Mouse (Mus musculus): Measurements from ENCODE around the gene Stxbp3. TPM values are rescaled to one million over a fixed set of nuclear protein-coding genes. Genes with fewer than 3 reads are reported as not detected.

The Stxbp3 gene
- polyA plus RNA-seq, 1 experiment, result 4.9 TPM

- H3K4me3 ChIP-seq (ENCODE audit: control insufficient read depth, low read depth, low read length), result no peak overlapping the region
- H3K27me3 ChIP-seq (ENCODE audit: control insufficient read depth, insufficient read depth, low read length), result no peaks in the 10 kb centered on the region
- H3K36me3 ChIP-seq (ENCODE audit: control insufficient read depth, insufficient read depth, low read length), result no peaks in the 10 kb centered on the region
- H3K4me1 ChIP-seq (ENCODE audit: control insufficient read depth, insufficient read depth, low read length), result peaks cover 14% of the 10 kb centered on the region
- peak overlapping the region; percentile 16 for H3K27ac ChIP-seq (ENCODE audit: control insufficient read depth, insufficient read depth, low read depth, low read length)
- TF ChIP-seq POLR2A (IDR thresholded peaks at IDR 0.05; ENCODE audit: control insufficient read depth, low read depth, low read length) (no peak), CTCF (IDR thresholded peaks at IDR 0.05; ENCODE audit: control insufficient read depth, insufficient read depth, insufficient replicate concordance, low read depth, low read length) (no peak)
Observed at GRCm38 (mm10) chr3:108856386-108857123, 16.2 kb upstream of the Stxbp3 start.

- Histone ChIP-seq H3K27ac (ENCODE audit: control insufficient read depth, insufficient read depth, low read depth, low read length) (peak overlapping the region; percentile 69), H3K27me3 (ENCODE audit: control insufficient read depth, insufficient read depth, low read length) (no peaks in the 10 kb centered on the region), H3K4me1 (ENCODE audit: control insufficient read depth, insufficient read depth, low read length) (peaks cover 14% of the 10 kb centered on the region), H3K36me3 (ENCODE audit: control insufficient read depth, insufficient read depth, low read length) (no peaks in the 10 kb centered on the region), H3K4me3 (ENCODE audit: control insufficient read depth, low read depth, low read length) (no peak overlapping the region)
- TF ChIP-seq CTCF (IDR thresholded peaks at IDR 0.05; ENCODE audit: control insufficient read depth, insufficient read depth, insufficient replicate concordance, low read depth, low read length) (no peak), POLR2A (IDR thresholded peaks at IDR 0.05; ENCODE audit: control insufficient read depth, low read depth, low read length) (no peak)
Observed at GRCm38 (mm10) chr3:108855864-108856263, 15.5 kb upstream of the Stxbp3 start.

GRCm38 (mm10) chr3:108855371-108855770 lies 15.0 kb upstream of the Stxbp3 start:
- TF ChIP-seq CTCF (IDR thresholded peaks at IDR 0.05; ENCODE audit: control insufficient read depth, insufficient read depth, insufficient replicate concordance, low read depth, low read length), result no peak
- no peak for TF ChIP-seq POLR2A (IDR thresholded peaks at IDR 0.05; ENCODE audit: control insufficient read depth, low read depth, low read length)
- H3K4me1 ChIP-seq (ENCODE audit: control insufficient read depth, insufficient read depth, low read length), result peaks cover 14% of the 10 kb centered on the region
- H3K36me3 ChIP-seq (ENCODE audit: control insufficient read depth, insufficient read depth, low read length), result no peaks in the 10 kb centered on the region
- H3K27ac ChIP-seq (ENCODE audit: control insufficient read depth, insufficient read depth, low read depth, low read length), result peak overlapping the region; percentile 69
- no peaks in the 10 kb centered on the region for H3K27me3 ChIP-seq (ENCODE audit: control insufficient read depth, insufficient read depth, low read length)
- H3K4me3 ChIP-seq (ENCODE audit: control insufficient read depth, low read depth, low read length), result peak overlapping the region; percentile 6; the same call in 1 of the 2 replicates

- H3K4me3 ChIP-seq (ENCODE audit: control insufficient read depth, low read depth, low read length), result no peak overlapping the region
- H3K27me3 ChIP-seq (ENCODE audit: control insufficient read depth, insufficient read depth, low read length), result no peaks in the 10 kb centered on the region
- H3K4me1 ChIP-seq (ENCODE audit: control insufficient read depth, insufficient read depth, low read length), result peaks cover 14% of the 10 kb centered on the region
- H3K27ac ChIP-seq (ENCODE audit: control insufficient read depth, insufficient read depth, low read depth, low read length), result no peak overlapping the region
- TF ChIP-seq CTCF (IDR thresholded peaks at IDR 0.05; ENCODE audit: control insufficient read depth, insufficient read depth, insufficient replicate concordance, low read depth, low read length) (no peak), POLR2A (IDR thresholded peaks at IDR 0.05; ENCODE audit: control insufficient read depth, low read depth, low read length) (no peak)
- no peaks in the 10 kb centered on the region for H3K36me3 ChIP-seq (ENCODE audit: control insufficient read depth, insufficient read depth, low read length)
Observed at GRCm38 (mm10) chr3:108853266-108853665, 12.9 kb upstream of the Stxbp3 start.

GRCm38 (mm10) chr3:108851996-108852697 lies 11.8 kb upstream of the Stxbp3 start:
- H3K27ac ChIP-seq (ENCODE audit: control insufficient read depth, insufficient read depth, low read depth, low read length), result no peak overlapping the region

GRCm38 (mm10) chr3:108851554-108851953 lies 11.2 kb upstream of the Stxbp3 start:
- no peaks in the 10 kb centered on the region for H3K36me3 ChIP-seq (ENCODE audit: control insufficient read depth, insufficient read depth, low read length)
- TF ChIP-seq CTCF (IDR thresholded peaks at IDR 0.05; ENCODE audit: control insufficient read depth, insufficient read depth, insufficient replicate concordance, low read depth, low read length) (no peak), POLR2A (IDR thresholded peaks at IDR 0.05; ENCODE audit: control insufficient read depth, low read depth, low read length) (no peak)
- H3K4me3 ChIP-seq (ENCODE audit: control insufficient read depth, low read depth, low read length), result no peak overlapping the region
- no peak overlapping the region for H3K27ac ChIP-seq (ENCODE audit: control insufficient read depth, insufficient read depth, low read depth, low read length)
- peaks cover 12% of the 10 kb centered on the region for H3K4me1 ChIP-seq (ENCODE audit: control insufficient read depth, insufficient read depth, low read length)
- no peaks in the 10 kb centered on the region for H3K27me3 ChIP-seq (ENCODE audit: control insufficient read depth, insufficient read depth, low read length)

More at GRCm38 (mm10) chr3:108851996-108852697, 11.8 kb upstream of the Stxbp3 start:
- no peaks in the 10 kb centered on the region for H3K36me3 ChIP-seq (ENCODE audit: control insufficient read depth, insufficient read depth, low read length)
- H3K27me3 ChIP-seq (ENCODE audit: control insufficient read depth, insufficient read depth, low read length), result no peaks in the 10 kb centered on the region
- no peak for TF ChIP-seq POLR2A (IDR thresholded peaks at IDR 0.05; ENCODE audit: control insufficient read depth, low read depth, low read length)
- no peak for TF ChIP-seq CTCF (IDR thresholded peaks at IDR 0.05; ENCODE audit: control insufficient read depth, insufficient read depth, insufficient replicate concordance, low read depth, low read length)
- peaks cover 14% of the 10 kb centered on the region for H3K4me1 ChIP-seq (ENCODE audit: control insufficient read depth, insufficient read depth, low read length)
- no peak overlapping the region for H3K4me3 ChIP-seq (ENCODE audit: control insufficient read depth, low read depth, low read length)

- Histone ChIP-seq H3K27me3 (ENCODE audit: control insufficient read depth, insufficient read depth, low read length) (no peaks in the 10 kb centered on the region), H3K4me3 (ENCODE audit: control insufficient read depth, low read depth, low read length) (no peak overlapping the region), H3K36me3 (ENCODE audit: control insufficient read depth, insufficient read depth, low read length) (no peaks in the 10 kb centered on the region), H3K27ac (ENCODE audit: control insufficient read depth, insufficient read depth, low read depth, low read length) (no peak overlapping the region), H3K4me1 (ENCODE audit: control insufficient read depth, insufficient read depth, low read length) (peaks cover 12% of the 10 kb centered on the region)
- TF ChIP-seq POLR2A (IDR thresholded peaks at IDR 0.05; ENCODE audit: control insufficient read depth, low read depth, low read length) (no peak), CTCF (IDR thresholded peaks at IDR 0.05; ENCODE audit: control insufficient read depth, insufficient read depth, insufficient replicate concordance, low read depth, low read length) (no peak)
Observed at GRCm38 (mm10) chr3:108851075-108851474, 10.7 kb upstream of the Stxbp3 start.

All from testis, adult 2 months (tissue).